Mouse (Mus musculus) thymus, adult 2 months (tissue): ENCODE data around the gene Erv3. TPM values are rescaled to one million over a fixed set of nuclear protein-coding genes. Genes with fewer than 3 reads are reported as not detected.

Source experiments
- DNase-seq: peaks from one replicate; pipeline ENCODE4 v3.0.0; 2021
- H3K27ac ChIP-seq: fragments of 200-500 bp; 2 replicates; pipeline ENCODE4 v1.5.1; 2012; ENCODE audit warnings: low read length, control low read depth; ENCODE audit not compliant: control insufficient read depth, insufficient read depth
- H3K27me3 ChIP-seq: fragments of 200-500 bp; 2 replicates; pipeline ENCODE4 v1.6.1; 2012; ENCODE audit warnings: mild to moderate bottlenecking, low read length, moderate library complexity, mixed read lengths; ENCODE audit not compliant: control insufficient read depth, insufficient read depth
- H3K36me3 ChIP-seq: fragments of 200-500 bp; 2 replicates; pipeline ENCODE4 v1.6.1; 2012; ENCODE audit warnings: mild to moderate bottlenecking, low read length, moderate library complexity; ENCODE audit not compliant: control insufficient read depth, insufficient read depth
- H3K4me1 ChIP-seq: fragments of 200-500 bp; replicated peaks from 2 replicates; pipeline ENCODE4 v1.6.1; 2012; ENCODE audit warnings: low read length; ENCODE audit not compliant: control insufficient read depth, insufficient read depth
- H3K4me3 ChIP-seq: fragments of 200-500 bp; 2 replicates; pipeline ENCODE4 v1.5.1; 2012; ENCODE audit warnings: mild to moderate bottlenecking, low read length, control low read depth, moderate library complexity; ENCODE audit not compliant: control insufficient read depth, insufficient read depth
- CTCF ChIP-seq: fragments of 200-500 bp; IDR thresholded peaks from 2 replicates; pipeline ENCODE4 v1.5.1; 2012; ENCODE audit warnings: mild to moderate bottlenecking, control low read depth, low read length, moderate library complexity, borderline replicate concordance; ENCODE audit not compliant: control insufficient read depth, poor library complexity, insufficient read depth; ENCODE audit errors: extremely low read depth
- POLR2A ChIP-seq: fragments of 200-500 bp; IDR thresholded peaks from 2 replicates; pipeline ENCODE4 v1.6.1; 2012; ENCODE audit warnings: mild to moderate bottlenecking, low read length, control low read depth, moderate library complexity; ENCODE audit not compliant: control insufficient read depth, poor library complexity, insufficient read depth; ENCODE audit errors: extremely low read depth
- WGBS: fragments of 180-500 bp; shearing (Covaris S2); methylation state at CpG from one replicate; pipeline ENCODE4 v1.1.7; 2018; 5-methylcytosine and 5-hydroxymethylcytosine counted together
- polyA plus RNA-seq: library from polyadenylated mRNA; depleted of rRNA; stranded (reverse); fragments of >200 nt; gene quantifications from 2 replicates; pipeline ENCODE4 v1.2.3, GENCODE M21; 2012

Gene Erv3
- polyA plus RNA-seq, 1 experiment, result 0.23 TPM

- DNase-seq, result no peak
- H3K4me3 ChIP-seq, result no peak overlapping the region
Observed at GRCm38 (mm10) chr2:131905025-131905424, 45.5 kb upstream of the Erv3 start.

GRCm38 (mm10) chr2:131902867-131903266 lies 43.3 kb upstream of the Erv3 start:
- no peak for DNase-seq
- no peak overlapping the region for H3K27ac ChIP-seq
- H3K27me3 ChIP-seq, result no peaks in the 10 kb centered on the region
- TF ChIP-seq POLR2A (no peak), CTCF (no peak)
- 11% methylated on average over 8 of the region's 8 CpGs for WGBS
- peaks cover 7% of the 10 kb centered on the region for H3K4me1 ChIP-seq
- no peaks in the 10 kb centered on the region for H3K36me3 ChIP-seq
- no peak overlapping the region for H3K4me3 ChIP-seq

More at GRCm38 (mm10) chr2:131905025-131905424, 45.5 kb upstream of the Erv3 start:
- H3K36me3 ChIP-seq, result no peaks in the 10 kb centered on the region
- peaks cover 11% of the 10 kb centered on the region for H3K4me1 ChIP-seq
- no peak for TF ChIP-seq CTCF
- TF ChIP-seq POLR2A, result no peak
- H3K27ac ChIP-seq, result no peak overlapping the region
- 77% methylated on average over 5 of the region's 5 CpGs for WGBS
- no peaks in the 10 kb centered on the region for H3K27me3 ChIP-seq

- Histone ChIP-seq H3K4me1 (peaks cover 7% of the 10 kb centered on the region), H3K27me3 (no peaks in the 10 kb centered on the region), H3K36me3 (no peaks in the 10 kb centered on the region), H3K27ac (no peak overlapping the region), H3K4me3 (no peak overlapping the region)
- TF ChIP-seq CTCF, result no peak
- no peak for TF ChIP-seq POLR2A
- DNase-seq, result no peak
- WGBS, result 77% methylated on average over 2 of the region's 3 CpGs
Observed at GRCm38 (mm10) chr2:131902423-131902822, 42.9 kb upstream of the Erv3 start.

DNA sequence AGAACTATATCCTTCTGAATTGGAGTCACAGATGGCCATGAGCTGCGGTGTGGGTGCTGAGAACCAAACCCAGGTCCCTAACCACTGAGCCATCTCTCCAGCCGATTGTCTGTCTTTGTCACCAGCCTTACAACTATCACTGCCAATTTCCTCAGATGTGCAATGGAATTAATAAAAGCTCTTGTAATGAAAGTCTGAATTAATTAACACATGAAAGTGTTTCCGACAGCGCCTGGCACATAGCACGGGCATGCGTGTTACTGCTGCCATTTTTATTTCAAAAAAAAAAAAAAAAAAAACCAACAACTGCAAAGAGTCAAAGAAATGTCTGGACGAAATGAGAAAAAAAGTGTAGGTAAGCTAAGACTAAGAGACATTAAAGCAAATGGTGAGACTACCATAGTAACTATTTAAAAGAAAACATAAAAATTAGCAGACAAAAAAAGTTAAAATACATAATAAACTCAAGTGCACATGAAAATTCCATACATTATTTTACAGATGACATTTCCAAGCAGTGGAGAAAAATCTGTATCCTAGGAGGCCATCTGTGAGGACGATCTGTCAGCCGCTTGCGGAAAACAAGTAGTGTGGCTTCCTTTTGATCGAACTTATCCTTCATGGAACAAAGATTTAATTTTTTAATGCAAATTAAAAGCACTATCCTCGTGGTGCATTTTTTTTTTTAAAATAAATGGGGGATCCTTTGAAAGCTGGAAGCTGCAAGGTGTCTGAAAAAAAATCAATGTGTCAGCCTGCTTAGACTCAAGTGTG lies 38.0 kb upstream of the Erv3 start:
- no peak for DNase-seq
- H3K27ac ChIP-seq, result no peak overlapping the region
- H3K36me3 ChIP-seq, result no peaks in the 10 kb centered on the region
- no peaks in the 10 kb centered on the region for H3K27me3 ChIP-seq
- H3K4me3 ChIP-seq, result no peak overlapping the region
- WGBS, result 94% methylated on average over 12 of the region's 12 CpGs
- H3K4me1 ChIP-seq, result no peaks in the 10 kb centered on the region
- TF ChIP-seq CTCF (no peak), POLR2A (no peak)

GRCm38 (mm10) chr2:131896011-131896410 lies 36.5 kb upstream of the Erv3 start:
- Histone ChIP-seq H3K36me3 (no peaks in the 10 kb centered on the region), H3K27ac (no peak overlapping the region), H3K4me3 (no peak overlapping the region), H3K4me1 (peaks cover 4% of the 10 kb centered on the region; the same call in 1 of the 2 replicates), H3K27me3 (no peaks in the 10 kb centered on the region)
- no peak for TF ChIP-seq POLR2A
- no peak for TF ChIP-seq CTCF
- no peak for DNase-seq
- 100% methylated on average over 4 of the region's 4 CpGs for WGBS

GRCm38 (mm10) chr2:131895106-131895505 lies 35.6 kb upstream of the Erv3 start:
- Histone ChIP-seq H3K27ac (no peak overlapping the region), H3K36me3 (no peaks in the 10 kb centered on the region), H3K27me3 (no peaks in the 10 kb centered on the region), H3K4me3 (no peak overlapping the region), H3K4me1 (peaks cover 4% of the 10 kb centered on the region; the same call in 1 of the 2 replicates)
- 97% methylated on average over 2 of the region's 2 CpGs for WGBS
- TF ChIP-seq CTCF (no peak), POLR2A (no peak)
- DNase-seq, result no peak
